Mouse (Mus musculus): Measurements from ENCODE around the gene Olfr1120. TPM values are rescaled to one million over a fixed set of nuclear protein-coding genes. Genes with fewer than 3 reads are reported as not detected.

The Olfr1120 gene
- polyA plus RNA-seq, 1 experiment from 2014 or later = not detected

Other genes with a start within 250 kb of the Olfr1120 start
- gene Olfr259, start 240.2 kb upstream of the Olfr1120 start, polyA plus RNA-seq (2015; fragmentation: Nextera tagmentation; extraction: Ambion mirVana) = not detected in 2 replicates
- gene Olfr1110, start 214.5 kb upstream of the Olfr1120 start, polyA plus RNA-seq (2015; fragmentation: Nextera tagmentation; extraction: Ambion mirVana) = not detected in 2 replicates
- not detected in 2 replicates for gene Olfr1111, start 202.2 kb upstream of the Olfr1120 start, polyA plus RNA-seq (2015; fragmentation: Nextera tagmentation; extraction: Ambion mirVana)
- not detected in 2 replicates for gene Olfr1112, start 167.0 kb upstream of the Olfr1120 start, polyA plus RNA-seq (2015; fragmentation: Nextera tagmentation; extraction: Ambion mirVana)
- gene Olfr1113, start 145.8 kb upstream of the Olfr1120 start, polyA plus RNA-seq (2015; fragmentation: Nextera tagmentation; extraction: Ambion mirVana) = not detected in 2 replicates
- not detected in 2 replicates for gene Olfr1115, start 106.8 kb upstream of the Olfr1120 start, polyA plus RNA-seq (2015; fragmentation: Nextera tagmentation; extraction: Ambion mirVana)
- not detected in 2 replicates for gene Olfr1116, start 87.3 kb upstream of the Olfr1120 start, polyA plus RNA-seq (2015; fragmentation: Nextera tagmentation; extraction: Ambion mirVana)
- gene Olfr1118, start 47.2 kb upstream of the Olfr1120 start, polyA plus RNA-seq (2015; fragmentation: Nextera tagmentation; extraction: Ambion mirVana) = not detected in 2 replicates
- gene Olfr1121, start 15.1 kb downstream of the Olfr1120 start, polyA plus RNA-seq (2015; fragmentation: Nextera tagmentation; extraction: Ambion mirVana) = not detected in 2 replicates
- gene Olfr1122, start 31.0 kb downstream of the Olfr1120 start, polyA plus RNA-seq (2015; fragmentation: Nextera tagmentation; extraction: Ambion mirVana) = not detected in 2 replicates
- not detected in 2 replicates for gene Olfr1123, start 61.8 kb downstream of the Olfr1120 start, polyA plus RNA-seq (2015; fragmentation: Nextera tagmentation; extraction: Ambion mirVana)
- 0.09 TPM in 1 of 2 replicates, not detected in the other for gene Olfr1124, start 75.5 kb downstream of the Olfr1120 start, polyA plus RNA-seq (2015; fragmentation: Nextera tagmentation; extraction: Ambion mirVana)
- not detected in 2 replicates for gene Olfr1126, start 99.1 kb downstream of the Olfr1120 start, polyA plus RNA-seq (2015; fragmentation: Nextera tagmentation; extraction: Ambion mirVana)
- not detected in 2 replicates for gene Pramel7, start 142.3 kb downstream of the Olfr1120 start, polyA plus RNA-seq (2015; fragmentation: Nextera tagmentation; extraction: Ambion mirVana)
- not detected in 2 replicates for gene Pramel6, start 151.8 kb downstream of the Olfr1120 start, polyA plus RNA-seq (2015; fragmentation: Nextera tagmentation; extraction: Ambion mirVana)
- not detected in 2 replicates for gene Olfr153, start 177.0 kb downstream of the Olfr1120 start, polyA plus RNA-seq (2015; fragmentation: Nextera tagmentation; extraction: Ambion mirVana)
- gene Olfr1128, start 190.7 kb downstream of the Olfr1120 start, polyA plus RNA-seq (2015; fragmentation: Nextera tagmentation; extraction: Ambion mirVana) = not detected in 2 replicates
- not detected in 2 replicates for gene Olfr1129, start 219.1 kb downstream of the Olfr1120 start, polyA plus RNA-seq (2015; fragmentation: Nextera tagmentation; extraction: Ambion mirVana)

All from forebrain, embryonic 16.5 days (tissue).